Mouse (Mus musculus) 416B (cell line): Measurements from ENCODE around the gene Nlgn1.
A peak's percentile ranks its signal among the peaks of the same experiment; 100 is the strongest.

Experiments used
- DNase-seq: peaks from one replicate; pipeline ENCODE4 v3.0.0; 2011; ENCODE audit warnings: low read depth

Nlgn1 gene

GRCm38 (mm10) chr3:25813368-25813767 is 518.9 kb downstream of the Nlgn1 start:
- DNase-seq = no peak

- no peak for DNase-seq
These were observed 524.7 kb downstream of the Nlgn1 start for GRCm38 (mm10) chr3:25807559-25807958.

DNA sequence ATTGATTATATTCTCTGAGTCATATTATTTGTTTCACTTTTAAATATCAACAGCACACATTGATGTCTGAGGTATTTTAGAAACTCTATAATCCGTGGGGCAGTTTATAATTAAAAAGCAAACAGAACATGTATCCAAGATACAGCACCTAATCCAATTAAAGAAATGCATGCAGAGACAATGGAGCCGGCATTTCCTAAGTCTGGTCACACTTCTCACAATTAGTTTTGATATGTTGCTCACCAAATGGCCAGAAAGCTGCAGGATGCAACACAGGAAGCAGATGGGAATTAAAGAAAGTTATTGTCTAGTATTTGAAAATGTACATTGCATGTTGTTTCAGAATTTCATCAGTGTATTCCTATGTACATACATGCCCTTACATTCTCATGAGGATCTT is 550.6 kb downstream of the Nlgn1 start:
- no peak for DNase-seq

DNA sequence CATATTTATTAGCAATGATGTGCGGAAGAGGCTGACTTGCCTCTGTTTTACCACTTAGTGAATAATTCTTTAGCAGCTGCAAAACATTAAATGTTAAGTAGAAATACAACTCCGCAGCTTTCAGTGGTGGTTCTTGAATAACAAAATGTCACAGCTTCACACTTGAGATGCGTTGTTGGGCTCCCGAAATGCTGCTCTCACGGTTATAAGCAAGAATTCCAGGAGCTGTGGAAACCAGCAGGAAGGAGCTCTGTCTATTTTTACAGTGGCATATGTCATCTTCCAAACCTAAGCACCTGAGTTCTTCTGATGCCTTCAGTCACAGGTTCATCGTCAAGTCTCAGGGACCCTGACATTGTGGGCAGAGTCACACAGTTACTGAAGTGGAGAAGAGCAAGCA is 556.8 kb downstream of the Nlgn1 start:
- DNase-seq = no peak

- DNase-seq = no peak
These were observed 558.4 kb downstream of the Nlgn1 start for GRCm38 (mm10) chr3:25773908-25774307.

GRCm38 (mm10) chr3:25773467-25773866 is 558.8 kb downstream of the Nlgn1 start:
- DNase-seq = no peak

DNA sequence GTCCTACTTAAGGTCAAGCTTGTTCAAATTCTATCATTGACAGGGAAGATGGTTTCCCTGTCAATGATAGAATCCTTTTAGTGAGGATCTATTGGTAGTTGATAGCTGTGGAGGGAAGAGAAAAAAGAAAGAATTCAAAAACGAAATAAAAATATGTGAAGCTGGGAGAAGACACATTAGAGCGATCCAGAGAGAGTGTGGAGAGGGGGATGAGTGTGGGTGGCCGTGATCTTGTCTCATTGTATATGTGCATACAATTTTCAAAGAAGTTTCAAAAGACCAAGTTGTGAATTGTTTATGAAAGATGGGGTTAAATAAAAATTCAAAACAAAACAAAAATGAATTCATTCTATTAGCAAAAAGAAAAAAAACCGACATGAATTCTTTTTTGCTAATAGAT is 568.6 kb downstream of the Nlgn1 start:
- no peak for DNase-seq

GRCm38 (mm10) chr3:25757813-25758212 is 574.4 kb downstream of the Nlgn1 start:
- DNase-seq = no peak

DNA sequence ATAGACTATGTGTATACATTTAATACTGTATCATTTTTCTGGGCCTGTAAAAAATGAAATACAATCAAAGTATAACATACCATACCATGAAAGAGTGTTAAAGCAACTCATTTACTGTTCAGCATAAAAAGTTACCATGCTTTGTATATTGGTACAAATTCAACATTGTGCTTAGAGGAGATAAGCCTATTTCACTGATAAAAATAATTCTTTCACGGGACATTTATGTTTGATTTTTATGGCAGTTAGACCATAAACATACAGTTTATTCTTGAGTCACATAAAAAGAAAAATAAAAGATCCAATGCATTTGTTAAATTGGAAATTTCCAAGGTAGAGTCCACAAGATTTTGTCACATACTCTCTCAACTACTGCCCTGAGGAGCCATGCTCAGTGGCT is 608.1 kb downstream of the Nlgn1 start:
- DNase-seq = no peak

- DNase-seq = no peak
These were observed 610.8 kb downstream of the Nlgn1 start for GRCm38 (mm10) chr3:25721464-25721863.

DNA sequence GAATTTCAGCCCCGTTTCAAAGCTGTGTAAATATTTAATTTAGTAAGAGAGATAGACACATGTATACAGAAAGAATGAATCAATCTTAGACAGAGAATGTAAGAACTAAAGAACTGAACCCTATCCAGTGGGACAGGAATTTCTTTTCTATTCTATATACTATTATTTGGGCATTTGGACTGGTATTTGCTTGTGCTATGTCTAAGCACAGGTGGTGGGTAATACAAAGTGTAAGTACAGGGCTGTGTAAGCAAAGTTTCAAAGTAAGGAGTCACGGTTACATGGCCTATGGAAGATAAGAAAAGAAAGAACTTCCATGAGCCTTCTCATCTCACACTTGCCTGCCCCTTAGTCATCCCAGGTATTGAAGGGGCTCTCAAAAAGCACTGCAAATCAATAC is 624.9 kb downstream of the Nlgn1 start:
- no peak for DNase-seq

GRCm38 (mm10) chr3:25697231-25697630 is 635.0 kb downstream of the Nlgn1 start:
- no peak for DNase-seq

- DNase-seq = no peak
These were observed 643.3 kb downstream of the Nlgn1 start for GRCm38 (mm10) chr3:25688789-25689464.

GRCm38 (mm10) chr3:25683696-25684095 is 648.6 kb downstream of the Nlgn1 start:
- DNase-seq = no peak

GRCm38 (mm10) chr3:25679373-25679772 is 652.9 kb downstream of the Nlgn1 start:
- DNase-seq = peak; percentile 55

GRCm38 (mm10) chr3:25675888-25676287 is 656.4 kb downstream of the Nlgn1 start:
- no peak for DNase-seq

DNA sequence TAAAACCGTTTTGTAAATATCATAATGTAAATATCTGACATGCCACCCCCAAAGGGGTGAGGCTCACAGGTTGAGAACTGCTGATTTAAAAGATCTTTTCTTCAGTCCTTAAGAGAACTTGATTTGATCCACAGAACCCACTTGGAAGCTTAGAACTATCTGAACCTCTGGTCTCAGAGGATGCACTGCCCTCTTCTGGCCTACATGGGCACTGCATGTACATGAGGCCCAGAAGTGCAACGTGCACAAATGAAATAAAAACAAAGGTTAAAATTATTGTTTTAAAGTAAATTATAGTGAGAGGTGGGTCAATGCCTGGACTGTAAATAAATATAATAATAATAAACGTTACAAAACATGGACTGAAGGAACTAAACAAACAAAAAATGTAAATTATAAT is 657.2 kb downstream of the Nlgn1 start:
- peak; percentile 39 for DNase-seq

- no peak for DNase-seq
These were observed 658.9 kb downstream of the Nlgn1 start for GRCm38 (mm10) chr3:25673408-25673807.

GRCm38 (mm10) chr3:25672779-25673178 is 659.5 kb downstream of the Nlgn1 start:
- DNase-seq = no peak

- DNase-seq = no peak
These were observed 668.8 kb downstream of the Nlgn1 start for GRCm38 (mm10) chr3:25663464-25663863.

- no peak for DNase-seq
These were observed 672.0 kb downstream of the Nlgn1 start for GRCm38 (mm10) chr3:25660285-25660684.

DNA sequence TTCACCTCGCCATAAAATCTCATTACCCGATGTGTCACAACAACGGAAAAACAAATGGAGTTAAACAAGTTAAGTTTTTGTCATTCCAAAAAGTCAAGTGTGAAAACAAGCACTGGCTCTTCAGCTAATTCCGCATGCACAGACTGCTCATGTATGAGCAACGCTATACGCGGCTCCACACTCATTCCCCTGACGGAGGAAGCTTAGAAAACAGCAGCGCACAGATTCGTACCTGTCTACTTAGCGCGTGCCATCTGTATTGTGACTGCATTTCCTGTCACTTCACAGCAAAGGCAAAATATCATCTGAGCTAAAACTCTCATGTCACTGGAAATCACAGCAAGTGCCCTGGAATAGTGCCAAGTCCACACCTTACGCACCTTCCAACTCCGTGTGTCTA is 674.3 kb downstream of the Nlgn1 start:
- DNase-seq = no peak

GRCm38 (mm10) chr3:25657074-25657473 is 675.2 kb downstream of the Nlgn1 start:
- no peak for DNase-seq

DNA sequence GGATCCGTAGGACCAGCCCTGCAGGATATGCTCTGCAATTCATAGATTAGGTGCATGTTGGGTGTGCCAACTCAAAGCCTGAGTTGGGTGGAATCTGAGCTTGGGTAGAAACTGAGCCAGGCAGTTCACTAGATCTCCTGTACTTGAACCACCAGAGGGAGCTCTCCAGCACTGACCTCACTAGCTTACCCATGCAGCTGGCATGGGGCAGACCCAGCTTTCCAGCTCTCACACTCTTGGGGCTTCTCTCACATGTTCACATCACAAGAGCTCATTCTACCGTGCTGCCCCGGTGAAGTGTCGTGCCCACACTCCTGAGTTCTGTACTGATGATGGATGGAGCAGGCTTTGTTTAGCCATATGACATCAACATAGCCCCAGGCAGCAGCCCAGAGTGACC is 679.2 kb downstream of the Nlgn1 start:
- peak; percentile 17 for DNase-seq
